Mouse (Mus musculus): ENCODE measurements around the gene Tmem95. TPM values are rescaled to one million over a fixed set of nuclear protein-coding genes. Genes with fewer than 3 reads are reported as not detected.
"Not testable (repeated sequence)": the region's sequence is repeated elsewhere in the genome, so short reads cannot be mapped to it uniquely, and the experiment has no call there.

The Tmem95 gene
- polyA plus RNA-seq, 1 experiment from 2014 or later: not detected

- Histone ChIP-seq H3K4me2 (ENCODE audit: low read length) (no peak overlapping the region), H3K9me3 (ENCODE audit: control insufficient read depth, low read length) (no peaks in the 10 kb centered on the region), H3K27me3 (replicated peaks; ENCODE audit: control insufficient read depth, insufficient read depth, low read length) (no peaks in the 10 kb centered on the region), H3K4me3 (ENCODE audit: low read length) (no peak overlapping the region), H3K27ac (ENCODE audit: low read depth, low read length) (no peak overlapping the region), H3K36me3 (ENCODE audit: control insufficient read depth, insufficient read depth, low read length) (peaks cover 30% of the 10 kb centered on the region), H3K4me1 (ENCODE audit: control insufficient read depth, insufficient read depth, low read depth, low read length) (peaks cover 39% of the 10 kb centered on the region), H3K9ac (ENCODE audit: low read depth, low read length) (no peak overlapping the region)
- no peak for ATAC-seq
- WGBS: 86% methylated on average over 5 of the region's 5 CpGs
Measured at GRCm38 (mm10) chr11:69918118-69918517, 40.3 kb upstream of the Tmem95 start.

DNA sequence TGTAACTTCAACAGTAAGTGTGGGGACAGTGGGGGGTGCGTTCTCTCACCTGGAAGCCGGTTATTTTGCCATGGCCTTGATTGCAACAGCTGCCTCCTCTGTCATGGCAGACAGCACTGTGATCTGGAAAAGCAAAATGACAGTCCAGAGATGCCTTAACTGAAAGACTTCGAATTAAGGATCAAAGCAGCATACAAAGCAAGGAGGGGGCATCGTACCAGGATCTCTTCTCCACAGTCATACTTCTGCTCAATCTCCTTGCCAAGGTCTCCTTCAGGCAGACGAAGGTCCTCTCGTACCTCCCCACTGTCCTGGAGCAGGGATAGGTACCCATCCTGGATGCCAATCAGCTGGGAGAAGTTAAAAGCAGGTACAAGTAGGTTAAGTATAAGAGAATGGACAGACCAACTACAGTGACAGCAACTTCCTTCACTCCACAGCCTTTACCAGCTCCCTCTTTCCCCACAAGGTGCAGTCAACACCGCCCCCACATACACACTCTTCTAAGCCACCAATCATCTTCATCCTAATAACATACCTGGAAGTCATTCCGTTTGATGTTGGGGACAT lies 39.6 kb upstream of the Tmem95 start:
- no peaks in the 10 kb centered on the region for H3K27me3 ChIP-seq (replicated peaks; ENCODE audit: control insufficient read depth, insufficient read depth, low read length)
- ATAC-seq: no peak
- no peak overlapping the region for H3K4me3 ChIP-seq (ENCODE audit: low read length)
- H3K27ac ChIP-seq (ENCODE audit: low read depth, low read length): no peak overlapping the region
- 92% methylated on average over 8 of the region's 8 CpGs for WGBS
- H3K4me2 ChIP-seq (ENCODE audit: low read length): no peak overlapping the region
- H3K9me3 ChIP-seq (ENCODE audit: control insufficient read depth, low read length): no peaks in the 10 kb centered on the region
- peaks cover 39% of the 10 kb centered on the region for H3K4me1 ChIP-seq (ENCODE audit: control insufficient read depth, insufficient read depth, low read depth, low read length)
- H3K9ac ChIP-seq (ENCODE audit: low read depth, low read length): no peak overlapping the region
- peaks cover 32% of the 10 kb centered on the region for H3K36me3 ChIP-seq (ENCODE audit: control insufficient read depth, insufficient read depth, low read length)

- H3K36me3 ChIP-seq (ENCODE audit: control insufficient read depth, insufficient read depth, low read length): peaks cover 39% of the 10 kb centered on the region
- peaks cover 36% of the 10 kb centered on the region for H3K4me1 ChIP-seq (ENCODE audit: control insufficient read depth, insufficient read depth, low read depth, low read length)
- not testable (repeated sequence) for H3K27ac ChIP-seq (ENCODE audit: low read depth, low read length); H3K27me3 ChIP-seq (replicated peaks; ENCODE audit: control insufficient read depth, insufficient read depth, low read length); H3K4me3 ChIP-seq (ENCODE audit: low read length); H3K9ac ChIP-seq (ENCODE audit: low read depth, low read length); ATAC-seq; H3K4me2 ChIP-seq (ENCODE audit: low read length); H3K9me3 ChIP-seq (ENCODE audit: control insufficient read depth, low read length)
- 68% methylated on average over 7 of the region's 7 CpGs for WGBS
Measured at GRCm38 (mm10) chr11:69916652-69917378, 39.0 kb upstream of the Tmem95 start.

GRCm38 (mm10) chr11:69915667-69916627 lies 38.1 kb upstream of the Tmem95 start:
- Histone ChIP-seq H3K27ac (ENCODE audit: low read depth, low read length) (no peak overlapping the region), H3K9me3 (ENCODE audit: control insufficient read depth, low read length) (no peaks in the 10 kb centered on the region), H3K4me1 (ENCODE audit: control insufficient read depth, insufficient read depth, low read depth, low read length) (peaks cover 36% of the 10 kb centered on the region), H3K9ac (ENCODE audit: low read depth, low read length) (no peak overlapping the region), H3K4me3 (ENCODE audit: low read length) (no peak overlapping the region), H3K27me3 (replicated peaks; ENCODE audit: control insufficient read depth, insufficient read depth, low read length) (no peaks in the 10 kb centered on the region), H3K4me2 (ENCODE audit: low read length) (no peak overlapping the region), H3K36me3 (ENCODE audit: control insufficient read depth, insufficient read depth, low read length) (peaks cover 47% of the 10 kb centered on the region)
- WGBS: 77% methylated on average over 5 of the region's 5 CpGs
- ATAC-seq: no peak

- no peak for ATAC-seq
- 33% methylated on average over 9 of the region's 9 CpGs for WGBS
- H3K4me1 ChIP-seq (ENCODE audit: control insufficient read depth, insufficient read depth, low read depth, low read length): peaks cover 33% of the 10 kb centered on the region
- no peaks in the 10 kb centered on the region for H3K27me3 ChIP-seq (replicated peaks; ENCODE audit: control insufficient read depth, insufficient read depth, low read length)
- peak overlapping the region; percentile 99 for H3K4me2 ChIP-seq (ENCODE audit: low read length)
- H3K27ac ChIP-seq (ENCODE audit: low read depth, low read length): no peak overlapping the region
- no peaks in the 10 kb centered on the region for H3K9me3 ChIP-seq (ENCODE audit: control insufficient read depth, low read length)
- H3K4me3 ChIP-seq (ENCODE audit: low read length): peak overlapping the region; percentile 86
- peaks cover 57% of the 10 kb centered on the region for H3K36me3 ChIP-seq (ENCODE audit: control insufficient read depth, insufficient read depth, low read length)
- H3K9ac ChIP-seq (ENCODE audit: low read depth, low read length): no peak overlapping the region; the same call in 1 of the 2 replicates
Measured at GRCm38 (mm10) chr11:69914917-69915430, 37.2 kb upstream of the Tmem95 start.

- Histone ChIP-seq H3K4me2 (ENCODE audit: low read length) (peak overlapping the region; percentile 99), H3K9me3 (ENCODE audit: control insufficient read depth, low read length) (no peaks in the 10 kb centered on the region), H3K9ac (ENCODE audit: low read depth, low read length) (peak overlapping the region; percentile 89), H3K27ac (ENCODE audit: low read depth, low read length) (peak overlapping the region; percentile 88), H3K36me3 (ENCODE audit: control insufficient read depth, insufficient read depth, low read length) (peaks cover 63% of the 10 kb centered on the region), H3K4me1 (ENCODE audit: control insufficient read depth, insufficient read depth, low read depth, low read length) (peaks cover 28% of the 10 kb centered on the region), H3K27me3 (replicated peaks; ENCODE audit: control insufficient read depth, insufficient read depth, low read length) (no peaks in the 10 kb centered on the region), H3K4me3 (ENCODE audit: low read length) (peak overlapping the region; percentile 86)
- WGBS: 2% methylated on average over 16 of the region's 17 CpGs
- ATAC-seq: no peak
Measured at GRCm38 (mm10) chr11:69914372-69914764, 36.5 kb upstream of the Tmem95 start.

- no peaks in the 10 kb centered on the region for H3K27me3 ChIP-seq (replicated peaks; ENCODE audit: control insufficient read depth, insufficient read depth, low read length)
- peak within 1 kb of the TSS; percentile 89 for H3K9ac ChIP-seq (ENCODE audit: low read depth, low read length)
- H3K4me2 ChIP-seq (ENCODE audit: low read length): peak within 1 kb of the TSS; percentile 99
- H3K27ac ChIP-seq (ENCODE audit: low read depth, low read length): peak within 1 kb of the TSS; percentile 88
- no peaks in the 10 kb centered on the region for H3K9me3 ChIP-seq (ENCODE audit: control insufficient read depth, low read length)
- ATAC-seq: peak; percentile 92
- WGBS: 2% methylated on average over 60 of the region's 61 CpGs
- H3K4me3 ChIP-seq (ENCODE audit: low read length): peak within 1 kb of the TSS; percentile 86
- H3K4me1 ChIP-seq (ENCODE audit: control insufficient read depth, insufficient read depth, low read depth, low read length): peaks cover 23% of the 10 kb centered on the region
- peaks cover 69% of the 10 kb centered on the region for H3K36me3 ChIP-seq (ENCODE audit: control insufficient read depth, insufficient read depth, low read length)
Measured at GRCm38 (mm10) chr11:69913554-69914371, 35.9 kb upstream of the Tmem95 start, which contains the start of gene Gps2. Gene Gps2 (plus strand): TSS chr11:69913888.

DNA sequence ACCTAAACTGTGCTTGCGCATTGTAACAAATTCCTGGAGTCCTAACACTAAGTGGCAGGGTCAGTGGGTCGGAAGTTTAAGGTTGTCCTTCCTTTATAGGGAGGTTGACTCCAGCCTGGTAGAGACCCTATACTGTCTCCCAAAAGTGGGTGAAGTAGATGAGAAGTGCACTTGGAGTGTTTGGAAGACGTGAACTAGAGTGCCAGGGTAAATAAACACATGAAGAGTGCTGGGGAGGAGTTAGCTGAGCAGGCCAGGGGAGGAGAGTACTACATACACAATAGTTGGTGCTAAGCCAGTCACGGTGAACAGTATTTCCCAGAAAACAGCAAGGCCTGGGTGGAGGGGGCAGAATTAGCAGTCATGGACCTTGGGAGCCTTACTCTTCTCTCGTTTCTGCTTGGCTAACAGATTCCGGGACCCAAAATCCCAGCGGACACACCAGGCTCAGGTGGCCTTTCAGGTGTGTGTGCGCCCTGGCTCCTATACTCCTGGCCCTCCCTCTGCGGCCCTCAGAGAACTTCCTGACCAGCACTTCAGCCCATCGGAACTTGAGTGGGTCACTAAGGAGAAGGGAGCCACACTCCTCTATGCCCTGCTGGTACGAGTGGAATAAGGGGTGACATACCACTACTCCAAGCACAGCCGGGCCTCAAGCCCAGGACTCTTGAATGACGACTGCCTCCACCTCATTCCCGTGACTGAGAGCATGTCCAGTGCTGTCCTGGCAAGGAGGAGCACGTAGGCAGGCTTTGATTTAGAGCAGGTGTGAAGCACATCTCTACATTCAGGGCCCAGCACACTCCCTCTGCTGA lies 35.1 kb upstream of the Tmem95 start:
- WGBS: 78% methylated on average over 15 of the region's 15 CpGs
- no peak overlapping the region for H3K9ac ChIP-seq (ENCODE audit: low read depth, low read length)
- H3K4me2 ChIP-seq (ENCODE audit: low read length): peak overlapping the region; percentile 99

More for the DNA sequence above, 35.1 kb upstream of the Tmem95 start:
- H3K4me1 ChIP-seq (ENCODE audit: control insufficient read depth, insufficient read depth, low read depth, low read length): peaks cover 23% of the 10 kb centered on the region
- no peak overlapping the region for H3K27ac ChIP-seq (ENCODE audit: low read depth, low read length)
- H3K27me3 ChIP-seq (replicated peaks; ENCODE audit: control insufficient read depth, insufficient read depth, low read length): no peaks in the 10 kb centered on the region
- ATAC-seq: no peak; the same call in 1 of the 2 replicates
- H3K4me3 ChIP-seq (ENCODE audit: low read length): peak overlapping the region; percentile 86
- peaks cover 69% of the 10 kb centered on the region for H3K36me3 ChIP-seq (ENCODE audit: control insufficient read depth, insufficient read depth, low read length)
- H3K9me3 ChIP-seq (ENCODE audit: control insufficient read depth, low read length): no peaks in the 10 kb centered on the region
